Mouse (Mus musculus) fat pad, adult 2 months (tissue): ENCODE data around the gene Tmem256.
A peak's percentile ranks its signal among the peaks of the same experiment; 100 is the strongest.

Source experiments
- DNase-seq: peaks from one replicate; pipeline ENCODE4 v3.0.0-alpha.2; 2011; ENCODE audit warnings: low read depth, low spot score; ENCODE audit errors: extremely low read depth

Tmem256 gene

DNA sequence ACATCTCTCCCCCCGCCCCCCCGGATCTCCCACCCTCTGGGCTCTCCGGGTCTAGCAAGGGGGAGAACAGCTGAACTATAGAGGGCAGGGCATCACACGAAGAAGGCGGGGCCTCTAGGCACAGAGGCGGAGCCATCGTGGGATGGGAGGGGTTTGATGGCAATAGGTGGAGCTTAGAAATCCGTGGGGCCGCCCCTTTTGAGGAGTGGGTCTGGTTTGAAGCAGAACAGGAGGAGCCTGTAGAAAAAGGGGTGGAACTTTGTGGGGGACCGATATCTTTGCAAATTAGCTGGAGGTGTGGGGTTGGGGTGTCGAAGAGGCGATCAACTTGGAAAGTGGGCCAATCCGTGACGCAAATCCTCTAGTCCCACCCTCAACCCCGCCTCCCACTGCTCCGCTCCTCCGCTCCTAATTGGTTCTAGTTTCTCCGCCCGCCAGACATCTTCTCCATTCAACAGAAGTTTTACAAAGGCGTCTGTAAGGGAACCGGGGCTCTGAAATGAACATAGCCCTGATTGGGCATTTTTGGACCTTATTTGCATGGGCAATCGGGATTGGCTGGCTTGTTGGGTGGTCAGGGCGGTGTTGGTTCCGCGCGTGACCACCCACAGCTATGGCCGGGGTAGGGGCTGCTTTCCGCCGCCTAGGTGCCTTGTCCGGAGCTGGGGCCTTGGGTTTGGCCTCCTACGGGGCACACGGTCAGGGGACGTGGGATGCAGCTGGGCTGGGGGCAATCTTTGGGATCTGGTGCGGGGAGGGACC lies at the start of gene Tmem256:
Gene Tmem256, plus strand, starts transcription at position 563 of the 762 bp plus-strand sequence.
- peak; percentile 91 for DNase-seq

DNA sequence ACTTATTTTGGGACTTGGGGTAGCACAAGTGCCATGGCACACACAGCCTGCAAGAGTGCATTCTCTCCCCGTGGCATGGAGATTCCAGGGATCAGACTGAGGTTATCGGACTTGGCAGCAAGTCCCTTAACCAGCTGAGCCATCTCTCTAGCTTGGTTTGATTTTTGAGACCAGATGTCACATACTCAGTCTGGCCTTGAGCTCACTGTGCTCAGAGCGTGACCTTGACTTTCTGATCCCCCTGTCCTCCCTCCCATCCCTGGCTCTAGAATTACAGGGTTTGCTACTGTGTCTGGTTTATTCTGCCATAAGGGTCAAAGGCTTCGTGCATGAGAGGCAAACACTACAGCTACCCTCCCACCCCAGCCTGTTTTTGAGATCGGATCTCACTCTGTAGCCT lies 48.9 kb upstream of the Tmem256 start:
- no peak for DNase-seq

DNA sequence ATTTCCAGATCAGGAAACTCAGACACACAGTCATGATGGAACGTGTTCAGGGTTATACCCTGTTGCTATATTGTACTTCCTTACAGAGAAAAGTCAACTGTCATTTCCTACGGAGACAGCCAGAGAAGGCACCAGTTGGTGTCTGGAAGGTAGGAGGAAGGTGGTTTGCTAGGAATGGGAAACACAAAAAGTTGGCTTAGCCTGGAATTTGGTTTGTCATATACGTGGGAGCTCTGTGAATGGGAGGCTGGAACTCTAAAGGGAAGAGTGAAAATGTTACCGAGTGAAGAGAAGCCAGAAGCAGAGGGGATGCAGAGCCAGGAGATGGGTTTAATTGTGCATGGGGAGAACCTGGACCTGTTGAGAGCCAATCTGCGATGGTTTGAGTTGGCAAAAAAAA lies 46.9 kb upstream of the Tmem256 start:
- no peak for DNase-seq

DNA sequence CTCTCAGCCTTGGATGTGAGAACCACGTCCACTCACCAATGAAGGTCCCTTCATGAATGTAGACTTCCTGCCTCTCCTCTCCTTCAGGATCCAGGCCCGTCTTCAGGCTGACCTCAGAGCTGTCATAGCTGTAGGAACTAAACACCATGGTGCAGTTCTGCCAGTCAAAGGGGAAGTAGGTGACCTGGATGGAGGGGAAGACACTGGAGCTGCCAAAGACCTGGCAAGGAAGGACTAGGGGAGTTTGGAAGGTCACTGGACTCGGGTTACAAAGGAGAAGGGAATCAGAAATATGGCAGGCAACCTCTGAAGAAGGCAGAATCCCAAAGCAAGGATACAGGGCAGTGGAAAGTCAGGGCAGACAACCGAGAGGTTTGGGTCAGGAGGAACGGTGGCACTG lies 44.9 kb upstream of the Tmem256 start:
- DNase-seq: no peak

- peak; percentile 93 for DNase-seq
Measured at GRCm38 (mm10) chr11:69795168-69795982, 42.9 kb upstream of the Tmem256 start, which contains the start of gene Chrnb1. Chrnb1 (minus strand) TSS chr11:69795943.

- DNase-seq: no peak
Measured at GRCm38 (mm10) chr11:69795983-69796435, 42.3 kb upstream of the Tmem256 start.

- DNase-seq: no peak
Measured at GRCm38 (mm10) chr11:69797924-69798323, 40.4 kb upstream of the Tmem256 start.

GRCm38 (mm10) chr11:69799394-69800137 lies 38.7 kb upstream of the Tmem256 start:
- no peak for DNase-seq

GRCm38 (mm10) chr11:69800138-69800391 lies 38.2 kb upstream of the Tmem256 start:
- no peak for DNase-seq

DNA sequence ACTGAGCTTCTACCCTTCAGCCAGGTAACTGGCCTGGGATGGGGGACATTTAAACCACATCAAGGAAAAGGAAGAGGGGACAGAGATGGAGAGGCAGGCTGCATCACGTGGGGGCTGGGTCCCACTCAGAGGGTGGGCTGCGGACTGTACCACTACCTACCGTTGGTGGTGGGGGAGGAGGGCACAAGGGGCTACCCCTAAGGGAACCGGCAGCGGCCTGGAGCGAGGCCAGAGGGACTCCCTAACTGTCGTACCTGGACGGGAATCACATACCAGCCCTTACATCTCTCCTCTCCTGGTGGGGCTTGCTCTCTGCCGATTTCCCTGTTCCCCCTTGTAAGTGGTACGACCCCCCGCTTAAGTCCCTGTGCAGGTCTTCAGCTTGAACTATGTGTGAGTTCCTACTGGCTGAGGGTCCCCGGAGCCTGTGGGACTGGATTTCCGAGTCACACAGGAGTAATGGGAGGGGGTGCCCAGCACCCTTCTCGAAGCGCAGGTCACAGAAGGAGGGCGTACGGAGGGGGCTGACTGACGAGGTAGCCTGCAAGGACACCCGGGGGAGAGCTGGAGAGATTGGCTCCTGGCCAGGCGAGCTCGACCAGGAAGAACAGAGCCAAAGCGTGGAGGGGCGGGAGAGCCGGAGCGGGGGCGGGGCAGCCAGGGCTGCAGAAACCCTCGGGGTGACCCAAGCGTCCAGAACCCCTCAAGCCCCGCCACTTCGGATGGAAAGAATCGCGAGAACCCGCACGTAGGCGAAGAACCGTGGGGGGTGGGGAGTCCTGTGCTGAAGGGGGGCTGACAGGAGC lies 37.7 kb upstream of the Tmem256 start:
- DNase-seq: no peak

- no peak for DNase-seq
Measured at GRCm38 (mm10) chr11:69801379-69801977, 36.8 kb upstream of the Tmem256 start, which contains the start of gene Fgf11. Fgf11 (minus strand) TSS chr11:69801857.

- DNase-seq: no peak
Measured at GRCm38 (mm10) chr11:69802648-69803105, 35.6 kb upstream of the Tmem256 start.

DNA sequence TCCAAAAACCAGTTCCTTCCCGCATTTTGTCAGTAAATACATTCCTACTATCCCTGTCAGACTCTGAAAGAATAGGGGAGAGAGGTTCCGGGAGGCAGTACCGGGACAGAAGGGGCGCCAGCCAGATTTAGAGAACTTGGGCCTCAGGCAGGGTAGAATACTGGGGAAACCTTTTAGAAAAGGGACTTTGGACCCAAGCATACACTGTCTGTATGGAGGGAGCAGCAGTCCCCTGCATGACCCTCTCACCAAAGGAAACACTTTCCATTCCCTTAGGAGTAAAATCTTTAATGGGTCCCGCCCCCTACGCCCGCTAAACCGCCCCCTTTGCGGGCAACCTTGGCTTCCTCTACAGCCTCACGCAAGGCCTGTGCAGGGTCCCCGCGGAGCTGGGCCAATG lies 35.0 kb upstream of the Tmem256 start:
- DNase-seq: no peak

DNA sequence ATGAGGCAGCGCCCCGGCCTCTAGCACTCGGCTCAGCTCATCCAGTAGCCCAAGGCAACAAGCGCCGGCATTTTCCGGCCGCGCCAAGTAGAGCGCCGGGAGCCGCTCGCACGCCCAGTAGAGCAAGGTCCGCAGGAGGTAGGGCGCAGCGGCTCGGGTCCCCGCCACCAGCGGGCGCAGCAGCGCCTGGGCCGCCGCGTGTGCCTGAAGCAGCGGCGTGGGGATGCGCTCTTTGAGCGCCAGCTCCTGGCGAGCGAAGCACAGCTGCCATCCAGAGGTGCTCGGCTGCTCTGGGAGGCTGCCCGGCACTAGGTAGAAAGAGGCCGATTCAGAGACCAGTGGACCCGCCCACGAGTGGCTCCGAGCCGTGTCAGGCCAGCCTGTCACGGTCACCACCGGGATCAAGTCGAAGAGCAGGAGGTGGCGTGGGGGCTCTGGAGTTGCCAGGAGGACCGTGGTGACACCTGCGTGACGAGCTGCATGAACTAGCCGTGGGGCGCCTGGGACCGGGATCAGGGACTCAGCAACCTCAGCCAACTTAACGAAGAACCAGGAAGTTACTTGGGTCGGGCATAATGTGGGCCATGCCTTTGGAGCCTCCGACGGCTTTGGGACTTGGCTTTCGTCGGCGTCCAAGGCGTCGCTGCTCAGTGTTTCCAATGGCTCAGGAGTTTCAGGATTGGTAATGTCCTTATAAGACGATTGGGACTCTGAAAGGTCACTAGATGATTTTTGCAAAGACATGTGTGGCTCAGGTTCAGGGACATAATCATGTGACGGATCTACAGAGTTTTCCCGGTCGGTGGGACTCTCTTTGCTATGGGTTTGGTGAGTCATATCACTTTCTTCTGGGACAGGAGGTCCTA lies 34.3 kb upstream of the Tmem256 start:
- no peak for DNase-seq

DNA sequence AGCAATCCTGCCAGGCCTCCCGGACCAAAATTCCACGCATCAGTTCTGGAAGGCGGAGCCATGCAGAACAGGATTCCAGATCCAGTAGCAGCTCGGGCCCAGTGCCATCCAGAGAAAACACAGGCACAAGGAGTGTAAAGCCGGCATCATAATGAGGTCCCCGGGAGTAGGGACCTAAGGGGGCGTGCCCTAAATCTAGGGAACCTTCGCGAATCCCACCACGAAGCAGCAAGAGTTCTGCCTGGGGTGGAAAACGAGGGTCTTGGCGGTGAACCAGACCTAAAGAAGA lies 33.7 kb upstream of the Tmem256 start:
- no peak for DNase-seq

DNA sequence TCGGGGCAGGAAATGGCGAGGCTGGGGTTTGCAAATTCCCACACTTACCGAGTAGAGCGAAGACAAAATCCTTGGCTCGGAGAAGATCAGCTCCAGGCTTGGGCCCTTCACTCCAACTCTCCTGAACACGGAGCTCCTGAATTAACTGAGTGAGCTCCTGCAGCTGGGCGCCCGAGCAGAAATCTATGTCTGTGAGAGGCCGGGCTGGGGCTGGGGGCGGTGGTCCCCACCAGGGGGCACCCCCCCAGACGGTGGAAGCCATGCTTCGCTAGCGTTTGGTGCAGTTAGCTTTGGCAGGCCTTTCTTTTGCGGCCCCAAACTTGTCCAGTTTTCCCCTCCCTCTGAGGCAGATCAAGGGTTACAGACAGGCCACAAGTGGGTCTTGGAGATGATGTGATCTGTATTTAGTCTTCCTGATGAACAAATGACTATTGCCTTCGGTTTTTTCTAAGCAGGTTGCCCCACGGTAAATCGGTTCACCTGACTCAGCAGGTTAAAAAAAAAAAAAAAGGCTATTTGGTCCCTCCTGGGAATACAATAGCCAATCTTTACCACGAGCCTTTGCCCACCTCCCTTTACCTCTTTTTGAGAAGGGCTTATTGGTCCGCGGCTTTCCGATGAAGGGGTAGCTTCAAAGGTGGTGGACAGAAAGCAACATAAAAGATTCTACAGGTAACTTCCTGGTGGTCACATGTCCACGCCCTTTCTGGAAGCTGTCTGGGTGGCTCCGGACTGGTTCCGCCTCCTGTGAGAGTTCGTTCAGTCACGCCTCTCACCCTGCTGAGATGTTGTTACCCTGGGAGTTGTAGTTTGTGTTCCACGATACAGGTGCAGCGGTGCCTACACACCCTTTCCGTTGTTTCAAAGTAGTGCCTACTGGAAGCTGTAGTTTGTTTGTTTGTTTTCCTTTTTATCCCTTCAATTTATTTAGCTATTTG lies 33.1 kb upstream of the Tmem256 start, which contains the start of gene Tmem102:
Gene Tmem102, minus strand, starts transcription at position 653 of the 938 bp plus-strand sequence.
- DNase-seq: peak; percentile 63

DNA sequence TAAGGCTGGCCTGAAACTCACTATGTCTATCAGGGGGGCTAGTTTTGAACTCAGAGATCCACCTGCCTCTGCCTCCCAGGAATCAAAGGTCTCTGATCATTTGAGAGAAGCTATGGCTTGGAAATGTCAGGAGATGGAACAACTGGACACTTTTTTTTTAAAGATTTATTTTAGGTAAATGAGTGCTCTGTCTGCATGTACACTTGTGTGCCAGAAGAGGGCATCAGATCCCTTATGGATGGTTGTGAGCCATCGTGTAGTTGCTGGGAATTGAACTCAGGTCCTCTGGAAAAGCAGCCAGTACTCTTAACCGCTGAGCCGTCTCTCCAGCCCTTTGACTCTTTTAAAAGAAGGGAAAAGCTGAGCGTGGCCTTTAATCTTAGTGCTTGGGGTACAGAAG lies 31.9 kb upstream of the Tmem256 start:
- DNase-seq: no peak

GRCm38 (mm10) chr11:69807641-69808040 lies 30.7 kb upstream of the Tmem256 start:
- no peak for DNase-seq
